Mouse (Mus musculus): ENCODE measurements around the gene Vps39.

GRCm38 (mm10) chr2:120337886-120338285, 15.1 kb downstream of the Vps39 start:
- TF ChIP-seq POLR2A (IDR thresholded peaks at IDR 0.05; ENCODE audit: low read depth, low read length) (no peak), CTCF (IDR thresholded peaks at IDR 0.05; ENCODE audit: borderline replicate concordance, insufficient read depth, low read length) (no peak)

All from embryonic fibroblast, embryonic 13.5 days (primary cell).